Mouse (Mus musculus) left cerebral cortex, adult 11 months (tissue): Measurements from ENCODE around the gene Vps51.
A peak's percentile ranks its signal among the peaks of the same experiment; 100 is the strongest.
"Not testable (repeated sequence)": the region's sequence is repeated elsewhere in the genome, so short reads cannot be mapped to it uniquely, and the experiment has no call there.

Source experiments
- DNase-seq: peaks from one replicate; pipeline ENCODE4 v3.0.0; 2022; ENCODE audit warnings: low spot score

Gene Vps51

GRCm38 (mm10) chr19:6047154-6047898, 29.7 kb downstream of the Vps51 start:
- DNase-seq: no peak

GRCm38 (mm10) chr19:6046294-6047153, 30.5 kb downstream of the Vps51 start, which contains the start of gene Syvn1:
Gene Syvn1, plus strand, starts transcription at chr19:6046576.
- peak; percentile 90 for DNase-seq

GRCm38 (mm10) chr19:6045366-6046293, 31.4 kb downstream of the Vps51 start:
- DNase-seq: no peak

- not testable (repeated sequence) for DNase-seq
Observed at GRCm38 (mm10) chr19:6044102-6044501, 32.9 kb downstream of the Vps51 start.

GRCm38 (mm10) chr19:6042293-6042692, 34.7 kb downstream of the Vps51 start:
- no peak for DNase-seq

- no peak for DNase-seq
Observed at GRCm38 (mm10) chr19:6040002-6040401, 37.0 kb downstream of the Vps51 start.

- no peak for DNase-seq
Observed at GRCm38 (mm10) chr19:6038326-6038725, 38.7 kb downstream of the Vps51 start.

GRCm38 (mm10) chr19:6037695-6038094, 39.3 kb downstream of the Vps51 start:
- no peak for DNase-seq

GRCm38 (mm10) chr19:6035966-6036585, 41.0 kb downstream of the Vps51 start:
- no peak for DNase-seq

- DNase-seq: no peak
Observed at GRCm38 (mm10) chr19:6030520-6031280, 46.3 kb downstream of the Vps51 start.

- no peak for DNase-seq
Observed at GRCm38 (mm10) chr19:6029426-6029825, 47.6 kb downstream of the Vps51 start.

- DNase-seq: no peak
Observed at GRCm38 (mm10) chr19:6028991-6029390, 48.0 kb downstream of the Vps51 start.

- no peak for DNase-seq
Observed at GRCm38 (mm10) chr19:6023930-6024329, 53.1 kb downstream of the Vps51 start.

GRCm38 (mm10) chr19:6023059-6023458, 54.0 kb downstream of the Vps51 start:
- no peak for DNase-seq

GRCm38 (mm10) chr19:6020276-6020675, 56.8 kb downstream of the Vps51 start:
- DNase-seq: no peak

- peak; percentile 70 for DNase-seq
Observed at GRCm38 (mm10) chr19:6018142-6019089, 58.6 kb downstream of the Vps51 start.
